Mouse (Mus musculus) frontal cortex, postnatal 36 days (tissue): ENCODE measurements around the gene Cdh13.
"Not testable (repeated sequence)": the region's sequence is repeated elsewhere in the genome, so short reads cannot be mapped to it uniquely, and the experiment has no call there.

ENCODE experiments used
- DNase-seq, 2 experiments: peaks; one replicate each; pipeline ENCODE4 v3.0.0; 2022; ENCODE audit warnings: low spot score in 2 of 2

Cdh13 gene

GRCm38 (mm10) chr8:119351647-119352046, 1068.1 kb downstream of the Cdh13 start:
- DNase-seq, result no peak

DNA sequence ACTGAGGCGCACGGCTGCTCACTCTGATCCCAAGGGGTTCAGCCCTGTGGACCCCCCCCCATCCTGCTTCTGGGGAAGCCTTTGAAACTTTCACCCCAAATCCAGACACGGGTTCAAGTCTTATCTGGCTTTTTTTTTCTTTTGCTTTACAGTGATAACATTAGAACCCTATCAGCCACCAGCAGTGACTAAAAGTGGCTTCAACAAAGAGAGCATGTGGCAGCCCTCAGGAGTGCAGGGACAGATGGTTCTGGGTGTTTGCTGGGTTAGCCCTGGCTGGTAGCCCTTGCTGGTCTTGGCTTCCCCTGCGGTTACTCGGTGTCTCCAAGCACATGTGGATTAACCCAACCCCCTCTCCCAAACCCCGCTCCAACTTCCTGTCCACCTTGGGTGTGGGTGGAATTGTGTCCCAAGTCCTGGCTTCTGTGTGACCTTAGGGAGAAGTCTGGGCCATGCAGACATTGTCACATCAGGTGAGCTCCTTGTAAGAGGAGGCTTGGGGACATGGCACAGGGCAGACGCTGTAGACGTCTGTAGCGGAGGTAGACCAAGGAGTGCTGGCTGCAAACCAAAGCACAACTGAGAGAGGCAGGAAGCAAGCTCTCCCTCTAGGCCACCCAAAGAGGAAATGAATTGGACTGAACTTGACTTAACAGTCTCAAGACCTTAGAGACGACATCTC, 1069.6 kb downstream of the Cdh13 start:
- DNase-seq, result no peak

GRCm38 (mm10) chr8:119353659-119354023, 1070.1 kb downstream of the Cdh13 start:
- DNase-seq, result no peak

DNA sequence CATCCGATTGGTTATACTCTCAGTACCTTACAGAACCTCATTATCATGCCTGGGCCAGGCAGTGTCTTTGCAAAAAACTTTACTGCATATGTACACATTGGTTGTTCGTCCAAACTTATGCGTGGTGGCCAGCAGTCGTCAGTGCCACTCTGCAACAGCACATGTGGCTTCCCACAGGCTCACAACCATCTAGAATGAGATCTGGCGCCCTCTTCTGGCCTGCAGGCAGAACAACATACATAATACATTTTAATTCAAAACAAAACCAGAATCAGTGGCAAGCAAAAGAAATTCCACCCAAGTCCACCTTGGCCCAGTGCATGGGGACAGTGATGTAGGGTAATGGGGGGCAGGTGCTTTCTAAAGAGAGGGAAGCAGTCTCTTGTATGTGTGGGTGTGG, 1073.1 kb downstream of the Cdh13 start:
- not testable (repeated sequence) for DNase-seq

DNA sequence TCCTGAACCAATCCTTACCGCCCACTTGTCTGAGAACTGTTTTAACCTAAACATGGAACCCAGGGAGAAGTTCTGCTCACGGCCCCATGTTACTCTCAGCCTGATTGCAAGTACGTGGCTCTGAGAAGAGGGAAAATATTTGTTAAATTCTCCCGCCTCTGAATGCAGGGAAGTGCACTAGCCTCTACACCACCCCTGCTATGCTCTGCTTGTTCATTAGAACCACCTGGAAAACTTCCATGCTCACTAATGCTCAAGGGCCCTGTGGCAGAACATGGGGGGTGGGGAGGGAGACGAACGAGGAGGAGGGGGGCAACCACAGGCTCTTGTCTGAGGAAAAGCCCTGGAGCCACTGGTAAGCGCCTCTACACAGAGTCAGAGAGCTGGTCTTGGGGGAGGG, 1074.6 kb downstream of the Cdh13 start:
- no peak for DNase-seq

- DNase-seq, result no peak
Observed at GRCm38 (mm10) chr8:119358836-119359235, 1075.3 kb downstream of the Cdh13 start.

DNA sequence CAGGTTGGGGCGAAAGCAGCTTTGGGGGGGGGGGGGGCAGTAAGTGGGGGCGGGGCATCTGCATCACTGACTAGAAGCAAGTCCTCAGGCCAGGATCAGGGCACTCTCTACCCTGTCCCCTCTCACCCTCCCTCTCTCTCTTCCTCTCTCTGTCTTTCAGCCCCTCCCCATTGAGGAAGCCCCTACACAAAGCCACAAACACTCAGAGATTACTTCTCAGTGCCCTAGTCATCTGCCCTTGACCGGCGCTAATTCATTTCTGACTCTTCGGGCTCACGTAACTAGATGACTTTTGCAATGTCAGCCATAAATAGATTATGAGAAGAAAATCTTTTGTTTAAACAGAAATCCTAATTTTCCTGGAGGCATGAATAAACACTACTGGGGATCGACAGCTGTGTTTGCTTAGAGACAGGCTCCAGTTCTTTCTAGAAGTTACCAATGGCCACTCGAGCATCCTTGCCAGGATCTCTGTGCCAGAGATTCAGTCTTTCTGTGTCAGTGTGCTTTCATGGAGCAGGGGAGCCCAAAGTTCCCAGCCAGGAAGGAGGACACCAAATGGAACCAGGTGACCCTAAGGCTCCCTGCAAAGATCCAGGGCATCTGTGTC, 1077.3 kb downstream of the Cdh13 start:
- no peak for DNase-seq
